Mouse (Mus musculus) limb, embryonic 15.5 days (tissue): Measurements from ENCODE around the gene Mdh2. TPM values are rescaled to one million over a fixed set of nuclear protein-coding genes. Genes with fewer than 3 reads are reported as not detected.

ENCODE experiments used
- microRNA-seq: library from miRNA; unstranded; fragments of <30 nt; microRNA quantifications from one replicate; pipeline ENCODE4, GENCODE M21; 2016
- polyA plus RNA-seq: library from polyadenylated mRNA; unstranded; fragments of >200 nt; fragmentation: Nextera tagmentation; extraction: Ambion mirVana; gene quantifications from 2 replicates; pipeline ENCODE4 v1.2.1, GENCODE M21; 2015

The Mdh2 gene
- polyA plus RNA-seq, 1 experiment from 2014 or later = 435 TPM

Small RNA genes lying within 50 kb of the gene (microRNA-seq; reads per million reads assigned to microRNA genes)
- gene Gm23268 (not detected), gene Mir7034 (not detected)

Other genes starting within 250 kb of the Mdh2 start
- 33.5 and 34.1 TPM in 2 replicates for gene Hip1, start 233.4 kb upstream of the Mdh2 start, polyA plus RNA-seq
- gene Ccl26, start 214.9 kb upstream of the Mdh2 start, polyA plus RNA-seq = not detected in 2 replicates
- gene Ccl24, start 205.4 kb upstream of the Mdh2 start, polyA plus RNA-seq = 2.9 and 3.4 TPM in 2 replicates
- gene Rhbdd2, start 145.9 kb upstream of the Mdh2 start, polyA plus RNA-seq = 33.3 and 33.4 TPM in 2 replicates
- 93.7 and 99.2 TPM in 2 replicates for gene Por, start 108.4 kb upstream of the Mdh2 start, polyA plus RNA-seq
- gene Tmem120a, start 34.0 kb upstream of the Mdh2 start, polyA plus RNA-seq = 39.4 and 44.1 TPM in 2 replicates
- gene Styxl1, start 95 bp upstream of the Mdh2 start, polyA plus RNA-seq = 0.14 TPM in 2 replicates
- gene Srrm3, start 28.4 kb downstream of the Mdh2 start, polyA plus RNA-seq = 0.32 and 0.36 TPM in 2 replicates
- gene Hspb1, start 109.4 kb downstream of the Mdh2 start, polyA plus RNA-seq = 1,190 and 1,326 TPM in 2 replicates
- gene Ywhag, start 156.1 kb downstream of the Mdh2 start, polyA plus RNA-seq = 162 and 168 TPM in 2 replicates
- gene Ssc4d, start 196.1 kb downstream of the Mdh2 start, polyA plus RNA-seq = 2.0 and 2.1 TPM in 2 replicates
- gene Zp3, start 201.6 kb downstream of the Mdh2 start, polyA plus RNA-seq = 0.17 and 0.44 TPM in 2 replicates
- gene Dtx2, start 216.3 kb downstream of the Mdh2 start, polyA plus RNA-seq = 35.5 and 36.2 TPM in 2 replicates